24 mouse cellular contexts compared by ENCODE assay signal in the genomic region with DNA sequence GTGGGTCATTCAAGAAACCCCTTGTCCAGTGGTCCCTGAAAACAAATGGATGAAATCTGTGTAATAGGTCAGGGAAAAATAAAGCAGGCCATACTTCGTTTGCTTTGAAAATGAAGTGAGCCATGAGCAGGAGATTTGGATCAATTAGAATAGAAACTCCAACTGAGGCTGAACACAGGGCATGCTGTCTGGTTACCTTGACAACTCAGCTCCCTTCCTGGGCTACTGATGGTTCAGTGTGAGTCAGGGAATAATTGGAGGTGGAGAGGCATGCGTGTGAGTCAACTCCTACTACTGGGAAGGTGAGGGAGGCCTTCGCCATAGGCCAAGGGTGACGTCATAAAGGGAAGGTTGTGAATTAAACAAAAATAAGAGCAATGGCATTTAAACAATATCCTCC.
DNase-seq lines count a peak whose midpoint lies in the region; ATAC-seq and TF ChIP-seq lines count a peak whose summit lies in the region.
"Had no signal": no experiment of that assay in that cellular context is flagged by ENCODE, and none has a peak within 500 bp of the region (broad histone marks: within the 10 kb centered on the region; RNA-seq: fewer than 3 reads in every experiment).

No protein-coding gene starts in this region.

- no peak for TF ChIP-seq POLR2A in brain, embryonic 14.5 days (IDR thresholded peaks at IDR 0.05; ENCODE audit: borderline replicate concordance, extremely low read depth, insufficient read depth, insufficient read length, poor library complexity, severe bottlenecking)

- H3K4me2 ChIP-seq in forebrain, embryonic 14.5 days (ENCODE audit: low read length) = no peak overlapping the region
- no peak overlapping the region for H3K4me2 ChIP-seq in forebrain, embryonic 15.5 days (replicated peaks)
- no peak overlapping the region for H3K4me2 ChIP-seq in midbrain, embryonic 15.5 days
- H3K4me2 ChIP-seq in midbrain, postnatal 0 days (ENCODE audit: low read depth, low read length, poor library complexity, severe bottlenecking) = no peak overlapping the region
- H3K4me2 ChIP-seq: heart, embryonic 13.5 days; hindbrain, embryonic 14.5 days; limb, embryonic 12.5 days; liver, embryonic 13.5 days; lung, embryonic 14.5 days had no signal

- H3K4me1 ChIP-seq in forebrain, embryonic 14.5 days (ENCODE audit: control insufficient read depth, insufficient read depth, low read length) = peaks cover 7% of the 10 kb centered on the region; the same call in 1 of the 2 replicates
- H3K4me1 ChIP-seq in forebrain, embryonic 15.5 days = peaks cover 5% of the 10 kb centered on the region
- H3K4me1 ChIP-seq in midbrain, embryonic 15.5 days = peaks cover 8% of the 10 kb centered on the region; the same call in 1 of the 2 replicates
- H3K4me1 ChIP-seq in midbrain, postnatal 0 days (ENCODE audit: insufficient read depth, low read length) = peaks cover 5% of the 10 kb centered on the region; the same call in 1 of the 2 replicates
- H3K4me1 ChIP-seq: heart, embryonic 13.5 days; limb, embryonic 12.5 days; liver, embryonic 13.5 days had no signal

- H3K27ac ChIP-seq in forebrain, embryonic 14.5 days (ENCODE audit: low read depth, low read length) = no peak overlapping the region
- H3K27ac ChIP-seq in forebrain, embryonic 15.5 days (replicated peaks) = no peak overlapping the region
- H3K27ac ChIP-seq in midbrain, embryonic 15.5 days = no peak overlapping the region
- H3K27ac ChIP-seq in midbrain, postnatal 0 days (ENCODE audit: low read depth, low read length) = no peak overlapping the region
- H3K27ac ChIP-seq: heart, embryonic 13.5 days; hindbrain, embryonic 14.5 days; left cerebral cortex, adult 2 months; limb, embryonic 12.5 days; liver, embryonic 13.5 days; stomach, postnatal 0 days had no signal

- TF ChIP-seq CTCF in midbrain, postnatal 0 days (IDR thresholded peaks at IDR 0.05) = no peak
- TF ChIP-seq CTCF in brain, embryonic 14.5 days (IDR thresholded peaks at IDR 0.05; ENCODE audit: borderline replicate concordance, extremely low read depth, insufficient read depth, insufficient read length) = no peak

- no peaks in the 10 kb centered on the region for H3K27me3 ChIP-seq in forebrain, embryonic 14.5 days (replicated peaks; ENCODE audit: control insufficient read depth, insufficient read depth, low read length)
- no peaks in the 10 kb centered on the region for H3K27me3 ChIP-seq in forebrain, embryonic 15.5 days
- no peaks in the 10 kb centered on the region for H3K27me3 ChIP-seq in midbrain, embryonic 15.5 days (replicated peaks)
- H3K27me3 ChIP-seq in midbrain, postnatal 0 days (ENCODE audit: insufficient read depth, low read length) = no peaks in the 10 kb centered on the region
- H3K27me3 ChIP-seq: heart, embryonic 13.5 days; limb, embryonic 12.5 days; liver, embryonic 13.5 days had no signal

- H3K9ac ChIP-seq in forebrain, embryonic 14.5 days (ENCODE audit: low read length) = no peak overlapping the region
- no peak overlapping the region for H3K9ac ChIP-seq in forebrain, embryonic 15.5 days (replicated peaks)
- H3K9ac ChIP-seq in midbrain, embryonic 15.5 days = no peak overlapping the region
- no peak overlapping the region for H3K9ac ChIP-seq in midbrain, postnatal 0 days (replicated peaks; ENCODE audit: low read length, poor library complexity, severe bottlenecking)
- H3K9ac ChIP-seq: heart, embryonic 13.5 days; hindbrain, embryonic 14.5 days; limb, embryonic 12.5 days; liver, embryonic 13.5 days; lung, embryonic 14.5 days had no signal

- no peaks in the 10 kb centered on the region for H3K9me3 ChIP-seq in forebrain, embryonic 14.5 days (replicated peaks; ENCODE audit: control insufficient read depth, low read length)
- H3K9me3 ChIP-seq in forebrain, embryonic 15.5 days = no peaks in the 10 kb centered on the region
- H3K9me3 ChIP-seq in midbrain, embryonic 15.5 days = no peaks in the 10 kb centered on the region
- H3K9me3 ChIP-seq in midbrain, postnatal 0 days (ENCODE audit: low read length) = no peaks in the 10 kb centered on the region
- H3K9me3 ChIP-seq: heart, embryonic 13.5 days; limb, embryonic 12.5 days had no signal

- DNase-seq in forebrain, embryonic 14.5 days (ENCODE audit: low spot score) = peak; percentile 51
- DNase-seq in midbrain, postnatal 0 days (ENCODE audit: low spot score) = no peak
- peak; percentile 70 for DNase-seq in brain, embryonic 14.5 days (ENCODE audit: low read depth)
- peak; percentile 60 for DNase-seq in layer of hippocampus, adult 9-11 months
- DNase-seq in retina, embryonic 14.5 days (ENCODE audit: low spot score) = no peak
- no peak for DNase-seq in liver
- DNase-seq: adrenal gland, postnatal 10 days; B cell, adult 2 months; cerebellum, adult 11 months; cerebellum, postnatal 14 days; kidney, adult 9 months; kidney, postnatal 36 days; liver, embryonic 13.5 days; lung, embryonic 14.5 days; lung, postnatal 36 days; thymus, postnatal 14 days had no signal

- no peak overlapping the region for H3K4me3 ChIP-seq in forebrain, embryonic 14.5 days (ENCODE audit: low read depth, low read length)
- no peak overlapping the region for H3K4me3 ChIP-seq in forebrain, embryonic 15.5 days
- no peak overlapping the region for H3K4me3 ChIP-seq in midbrain, embryonic 15.5 days
- H3K4me3 ChIP-seq in midbrain, postnatal 0 days (ENCODE audit: low read depth, low read length) = no peak overlapping the region
- H3K4me3 ChIP-seq: heart, embryonic 13.5 days; left cerebral cortex, adult 2 months; limb, embryonic 12.5 days; liver, embryonic 13.5 days; myocyte had no signal

- ATAC-seq in forebrain, embryonic 14.5 days = no peak
- no peak; the same call in 1 of the 2 replicates for ATAC-seq in forebrain, embryonic 15.5 days (replicated peaks)
- 0 out of 2 replicates have a peak, but pooled peaks have one; percentile 39 for ATAC-seq in midbrain, embryonic 15.5 days (replicated peaks)
- no peak for ATAC-seq in midbrain, postnatal 0 days (ENCODE audit: low FRiP score)

- WGBS in forebrain, embryonic 14.5 days = 18% methylated on average over 4 of the region's 4 CpGs
- 9% methylated on average over 4 of the region's 4 CpGs for WGBS in forebrain, embryonic 15.5 days
- 34% methylated on average over 4 of the region's 4 CpGs for WGBS in midbrain, embryonic 15.5 days
- WGBS in midbrain, postnatal 0 days = 44% methylated on average over 4 of the region's 4 CpGs

- no peaks in the 10 kb centered on the region for H3K36me3 ChIP-seq in forebrain, embryonic 14.5 days (ENCODE audit: control insufficient read depth, insufficient read depth, low read length)
- no peaks in the 10 kb centered on the region for H3K36me3 ChIP-seq in forebrain, embryonic 15.5 days
- H3K36me3 ChIP-seq in midbrain, embryonic 15.5 days (replicated peaks) = no peaks in the 10 kb centered on the region
- no peaks in the 10 kb centered on the region for H3K36me3 ChIP-seq in midbrain, postnatal 0 days (ENCODE audit: insufficient read depth, low read length)
- H3K36me3 ChIP-seq: heart, embryonic 13.5 days; limb, embryonic 12.5 days; liver, embryonic 13.5 days had no signal

Comparison
In these comparisons a context has a peak if more than half of its experiments do, and no peak if none do; other contexts are left out.
1. DNase-seq: peak in forebrain, embryonic 14.5 days (single experiment), brain, embryonic 14.5 days (single experiment) and layer of hippocampus, adult 9-11 months (single experiment); none in midbrain, postnatal 0 days (single experiment), retina, embryonic 14.5 days (single experiment) and liver (single experiment).